ENCODE assay signal across 8 mouse cellular contexts in the genomic region with DNA sequence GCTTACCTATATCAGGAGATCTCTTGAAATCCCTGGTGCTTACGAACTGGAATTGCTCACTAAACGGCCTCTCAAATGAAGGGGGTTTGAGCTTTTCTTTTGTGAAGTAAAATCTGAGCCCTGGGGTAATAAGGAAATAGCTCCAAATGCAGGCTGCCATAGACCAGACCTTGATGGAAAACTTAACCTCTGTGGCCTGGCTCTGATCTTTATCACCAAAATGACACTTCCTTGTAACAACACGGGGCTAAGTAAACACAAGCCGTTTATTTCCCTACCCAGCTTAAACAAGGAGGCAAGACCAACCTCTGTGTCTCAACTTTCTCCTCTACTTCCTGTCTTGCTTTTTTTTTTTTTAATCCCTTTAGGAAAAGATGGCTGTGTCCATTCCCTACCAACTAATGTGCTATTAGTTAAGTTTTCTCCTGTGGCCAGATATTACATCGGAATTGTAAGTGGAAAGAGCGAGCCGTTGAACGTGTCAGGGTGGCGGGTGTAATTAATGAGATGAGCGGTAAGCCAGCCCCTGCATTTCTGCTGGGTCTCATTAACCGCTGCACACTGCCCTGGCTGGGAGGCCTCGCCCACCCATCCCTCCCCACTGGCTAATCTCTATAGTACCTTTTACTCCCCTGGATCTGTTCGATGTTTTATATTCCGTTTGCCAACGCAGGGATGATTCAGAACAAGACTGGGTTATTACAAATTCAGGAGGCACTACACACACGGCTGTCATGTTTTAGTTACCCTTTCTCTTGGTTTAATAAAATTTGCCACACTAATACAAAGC. TPM values are rescaled to one million over a fixed set of nuclear protein-coding genes. Genes with fewer than 3 reads are reported as not detected.
A peak's percentile ranks its signal among the peaks of the same experiment; 100 is the strongest.
DNase-seq lines count a peak whose midpoint lies in the region; ATAC-seq and TF ChIP-seq lines count a peak whose summit lies in the region.

No protein-coding gene starts in this region.

- 0 out of 2 replicates have a peak, but pooled peaks cover 2% of the 10 kb centered on the region for H3K9me3 ChIP-seq in lung, embryonic 16.5 days (ENCODE audit: control insufficient read depth, low read length)
- H3K9me3 ChIP-seq in forebrain, postnatal 0 days (ENCODE audit: low read length): no peaks in the 10 kb centered on the region
- no peaks in the 10 kb centered on the region for H3K9me3 ChIP-seq in liver, embryonic 15.5 days (replicated peaks)

- peak overlapping the region; percentile 54 for H3K4me3 ChIP-seq in lung, embryonic 16.5 days (ENCODE audit: low read length)
- H3K4me3 ChIP-seq in forebrain, postnatal 0 days (ENCODE audit: low read depth, low read length): peak overlapping the region; percentile 49
- H3K4me3 ChIP-seq in liver, embryonic 15.5 days (replicated peaks): no peak overlapping the region

- H3K4me2 ChIP-seq in lung, embryonic 16.5 days (ENCODE audit: low read depth, low read length): peak overlapping the region; percentile 94
- H3K4me2 ChIP-seq in forebrain, postnatal 0 days (ENCODE audit: low read depth): peak overlapping the region; percentile 98
- peak overlapping the region; percentile 62 for H3K4me2 ChIP-seq in liver, embryonic 15.5 days

- no peaks in the 10 kb centered on the region for H3K36me3 ChIP-seq in lung, embryonic 16.5 days (ENCODE audit: control insufficient read depth, insufficient read depth, low read length)
- H3K36me3 ChIP-seq in forebrain, postnatal 0 days (ENCODE audit: insufficient read depth): no peaks in the 10 kb centered on the region
- no peaks in the 10 kb centered on the region for H3K36me3 ChIP-seq in liver, embryonic 15.5 days (replicated peaks)

- peaks cover 16% of the 10 kb centered on the region for H3K27me3 ChIP-seq in lung, embryonic 16.5 days (ENCODE audit: control insufficient read depth, insufficient read depth, low read depth, low read length)
- H3K27me3 ChIP-seq in forebrain, postnatal 0 days (ENCODE audit: insufficient read depth, low read length): no peaks in the 10 kb centered on the region
- H3K27me3 ChIP-seq in liver, embryonic 15.5 days: peaks cover 44% of the 10 kb centered on the region

- WGBS in lung, embryonic 16.5 days: 11% methylated on average over 16 of the region's 16 CpGs
- 6% methylated on average over 16 of the region's 16 CpGs for WGBS in forebrain, postnatal 0 days
- 4% methylated on average over 16 of the region's 16 CpGs for WGBS in liver, embryonic 15.5 days (ENCODE audit: insufficient replicate concordance)

- no peak for TF ChIP-seq CTCF in forebrain, postnatal 0 days (IDR thresholded peaks at IDR 0.05; ENCODE audit: low read depth)

- peaks cover 17% of the 10 kb centered on the region for H3K4me1 ChIP-seq in lung, embryonic 16.5 days (replicated peaks; ENCODE audit: control insufficient read depth, insufficient read depth, low read length)
- peaks cover 12% of the 10 kb centered on the region for H3K4me1 ChIP-seq in forebrain, postnatal 0 days (ENCODE audit: insufficient read depth)
- no peaks in the 10 kb centered on the region; the same call in 1 of the 2 replicates for H3K4me1 ChIP-seq in liver, embryonic 15.5 days (replicated peaks)

- no peak for ATAC-seq in lung, embryonic 16.5 days (ENCODE audit: low read depth)
- ATAC-seq in forebrain, postnatal 0 days: peak; percentile 1; the same call in 1 of the 2 replicates
- ATAC-seq in liver, embryonic 15.5 days (ENCODE audit: insufficient read depth): no peak

- H3K27ac ChIP-seq in lung, embryonic 16.5 days (ENCODE audit: low read length): no peak overlapping the region
- no peak overlapping the region for H3K27ac ChIP-seq in forebrain, postnatal 0 days (ENCODE audit: low read depth, low read length)
- no peak overlapping the region for H3K27ac ChIP-seq in liver, embryonic 15.5 days (replicated peaks)

- no peak for DNase-seq in lung, adult 18-20 months
- no peak for DNase-seq in forebrain, postnatal 0 days
- DNase-seq in ovary, postnatal 10 days (ENCODE audit: low spot score): no peak
- no peak for DNase-seq in layer of hippocampus, adult 9-11 months
- no peak for DNase-seq in kidney, postnatal 10 days
- DNase-seq in ovary, postnatal 14 days (ENCODE audit: low spot score): no peak

- H3K9ac ChIP-seq in lung, embryonic 16.5 days (ENCODE audit: low read length): no peak overlapping the region
- H3K9ac ChIP-seq in forebrain, postnatal 0 days: peak overlapping the region; percentile 63; the same call in 1 of the 2 replicates
- no peak overlapping the region for H3K9ac ChIP-seq in liver, embryonic 15.5 days

RNA-seq across cellular contexts. Expression of a gene that starts 47.7 kb away (rescaled TPM):
- 1.5 and 2.3 TPM in 2 replicates for polyA plus RNA-seq in lung, embryonic 16.5 days (2015; fragmentation: Nextera tagmentation; extraction: Ambion mirVana)
- total RNA-seq in forebrain, postnatal 0 days (2014; rRNA removed): 6.8 and 11.9 TPM in 2 replicates
- polyA plus RNA-seq in forebrain, postnatal 0 days (2015; fragmentation: Nextera tagmentation; extraction: Ambion mirVana): 4.4 and 7.7 TPM in 2 replicates
- 0.41 TPM in 2 replicates for polyA plus RNA-seq in liver, embryonic 15.5 days (2015; fragmentation: Nextera tagmentation; extraction: Ambion mirVana)
